Mouse (Mus musculus) CH12.LX (cell line): ENCODE results near the gene Il27ra.

Source experiments
- BHLHE40 ChIP-seq: IDR thresholded peaks from 2 replicates; pipeline ENCODE4 v1.6.1; 2011; ENCODE audit warnings: mild to moderate bottlenecking, low read depth, low read length, improper control_type of control experiment
- CTCF ChIP-seq, 2 experiments: IDR thresholded peaks in 1 of 2; conservative IDR thresholded peaks in 1 of 2; 2 replicates each; pipeline ENCODE4 v1.5.1; 2011 to 2012; ENCODE audit warnings: low read depth in 2 of 2, low read length in 2 of 2, improper control_type of control experiment in 1 of 2, inconsistent platforms in 1 of 2, mild to moderate bottlenecking in 1 of 2, moderate library complexity in 1 of 2
- E2F4 ChIP-seq: IDR thresholded peaks from 2 replicates; pipeline ENCODE4 v1.6.1; 2011; ENCODE audit warnings: low read depth, low read length, improper control_type of control experiment; ENCODE audit not compliant: insufficient replicate concordance
- EP300 ChIP-seq: IDR thresholded peaks from 2 replicates; pipeline ENCODE4 v1.6.1; 2011; ENCODE audit warnings: low read length, improper control_type of control experiment
- HCFC1 ChIP-seq: IDR thresholded peaks from 2 replicates; pipeline ENCODE4 v1.6.1; 2012; ENCODE audit warnings: low read depth, mild to moderate bottlenecking, inconsistent platforms, low read length, improper control_type of control experiment
- MAX ChIP-seq: IDR thresholded peaks from 2 replicates; pipeline ENCODE4 v1.6.1; 2011; ENCODE audit warnings: low read length, improper control_type of control experiment
- MEF2A ChIP-seq: IDR thresholded peaks from 2 replicates; pipeline ENCODE4 v1.6.1; 2014; ENCODE audit warnings: low read depth, mild to moderate bottlenecking, inconsistent platforms, low read length, improper control_type of control experiment, borderline replicate concordance
- NRF1 ChIP-seq: IDR thresholded peaks from 2 replicates; pipeline ENCODE4 v1.6.1; 2014; ENCODE audit warnings: low read depth, mild to moderate bottlenecking, inconsistent platforms, low read length, improper control_type of control experiment, moderate library complexity
- PAX5 ChIP-seq: IDR thresholded peaks from 2 replicates; pipeline ENCODE4 v1.6.1; 2012; ENCODE audit warnings: low read length, inconsistent platforms, mixed read lengths
- POLR2A ChIP-seq: IDR thresholded peaks from 2 replicates; pipeline ENCODE4 v1.6.1; 2011; ENCODE audit warnings: low read depth, mild to moderate bottlenecking, improper control_type of control experiment, low read length
- RAD21 ChIP-seq: IDR thresholded peaks from 2 replicates; pipeline ENCODE4 v1.6.1; 2011; ENCODE audit warnings: low read depth, mild to moderate bottlenecking, low read length, improper control_type of control experiment, moderate library complexity
- ZKSCAN1 ChIP-seq: IDR thresholded peaks from 2 replicates; pipeline ENCODE4 v1.6.1; 2012; ENCODE audit warnings: low read depth, inconsistent platforms, low read length, improper control_type of control experiment, borderline replicate concordance
- ZMIZ1 ChIP-seq: IDR thresholded peaks from 2 replicates; pipeline ENCODE4 v1.6.1; 2012; ENCODE audit warnings: low read depth, mild to moderate bottlenecking, inconsistent platforms, low read length, improper control_type of control experiment

GRCm38 (mm10) chr8:83999057-83999705 is 43.2 kb downstream of the Il27ra start:
- no peak for TF ChIP-seq HCFC1
- no peak for TF ChIP-seq CTCF (conservative IDR thresholded peaks at IDR 0.05 in 1 of 2, IDR thresholded peaks at IDR 0.05 in 1 of 2; ENCODE audit: low read depth in 2 of 2, low read length in 2 of 2)
- TF ChIP-seq ZKSCAN1: no peak
- TF ChIP-seq MEF2A: no peak
- TF ChIP-seq PAX5: no peak
- TF ChIP-seq POLR2A: no peak
- TF ChIP-seq MAX: no peak
- no peak for TF ChIP-seq RAD21
- TF ChIP-seq ZMIZ1: no peak
- no peak for TF ChIP-seq NRF1
- TF ChIP-seq E2F4: no peak
- TF ChIP-seq BHLHE40: no peak
- no peak for TF ChIP-seq EP300
